Mouse (Mus musculus): ENCODE results near the gene Evc. TPM values are rescaled to one million over a fixed set of nuclear protein-coding genes. Genes with fewer than 3 reads are reported as not detected.

The Evc gene
- polyA plus RNA-seq, 1 experiment, result 13.3 TPM

DNA sequence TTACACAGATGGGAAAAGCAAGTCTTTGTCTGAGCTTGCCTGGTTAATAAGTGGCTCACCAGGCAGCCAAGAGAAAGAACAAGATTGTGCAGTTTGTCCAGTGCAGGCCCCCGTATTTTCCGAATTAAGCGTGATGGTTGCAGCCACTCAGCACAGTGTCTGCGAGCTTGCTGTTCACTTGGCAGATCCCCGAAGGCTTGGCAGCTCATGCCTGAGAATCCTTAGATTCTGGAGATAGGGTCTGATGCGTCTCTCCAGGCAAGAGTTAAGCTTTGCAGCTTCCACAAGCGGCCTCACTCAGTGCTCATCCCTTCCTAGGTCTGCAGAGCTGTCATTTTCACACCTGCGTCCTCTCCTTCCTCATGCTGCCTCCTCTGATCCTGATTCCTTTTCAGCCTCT is 32.1 kb upstream of the Evc start:
- TF ChIP-seq SRF (IDR thresholded peaks at IDR 0.05; ENCODE audit: control insufficient read depth, insufficient read length, low read depth) (no peak), REST (IDR thresholded peaks at IDR 0.05; ENCODE audit: insufficient read depth, insufficient read length) (no peak), CEBPB (IDR thresholded peaks at IDR 0.05; ENCODE audit: insufficient read depth, poor library complexity, severe bottlenecking) (no peak), MYOG (IDR thresholded peaks at IDR 0.05; ENCODE audit: control insufficient read depth in 1 of 3, insufficient read depth in 1 of 3, insufficient read length in 2 of 3, low read depth in 2 of 3) (no peak), E2F4 (IDR thresholded peaks at IDR 0.05; ENCODE audit: insufficient read depth) (no peak), POLR2AphosphoS2 (IDR thresholded peaks at IDR 0.05; ENCODE audit: insufficient read length, low read depth) (no peak)
- Histone ChIP-seq H3K4me3 (no peak overlapping the region), H3K4me2 (ENCODE audit: low read depth) (no peak overlapping the region), H3K36me3 (ENCODE audit: control insufficient read depth, insufficient read depth) (no peaks in the 10 kb centered on the region), H3ac (ENCODE audit: control insufficient read depth, insufficient read length) (no peak overlapping the region), H3K79me2 (ENCODE audit: control insufficient read depth, insufficient read depth) (no peaks in the 10 kb centered on the region), H3K27me3 (ENCODE audit: control insufficient read depth, insufficient read depth, insufficient read length) (no peaks in the 10 kb centered on the region)

DNA sequence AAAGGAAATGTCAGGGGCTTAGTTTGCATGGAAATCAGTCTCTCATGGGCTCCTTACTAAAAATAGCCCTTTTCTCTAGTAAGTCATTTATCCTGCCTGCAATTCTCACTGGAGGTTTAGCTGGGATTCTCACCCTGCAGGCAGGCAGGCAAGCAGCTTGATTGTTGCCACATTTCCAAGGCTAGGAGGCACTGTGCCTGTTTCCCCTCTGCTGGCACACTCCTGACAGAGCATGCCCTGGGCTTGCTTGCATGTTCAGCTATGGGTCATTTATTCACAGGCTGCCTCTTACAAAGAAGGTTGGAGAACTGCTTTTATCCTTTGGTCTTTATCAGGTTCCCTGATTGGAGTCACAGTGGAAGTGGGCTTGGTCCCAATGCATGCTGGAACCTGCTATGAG is 29.1 kb upstream of the Evc start:
- Histone ChIP-seq H3K4me2 (ENCODE audit: low read depth) (no peak overlapping the region), H3ac (ENCODE audit: control insufficient read depth, insufficient read length) (no peak overlapping the region), H3K4me3 (no peak overlapping the region), H3K27me3 (ENCODE audit: control insufficient read depth, insufficient read depth, insufficient read length) (no peaks in the 10 kb centered on the region), H3K79me2 (ENCODE audit: control insufficient read depth, insufficient read depth) (no peaks in the 10 kb centered on the region), H3K36me3 (ENCODE audit: control insufficient read depth, insufficient read depth) (no peaks in the 10 kb centered on the region)
- TF ChIP-seq REST (IDR thresholded peaks at IDR 0.05; ENCODE audit: insufficient read depth, insufficient read length) (no peak), MYOG (IDR thresholded peaks at IDR 0.05; ENCODE audit: control insufficient read depth in 1 of 3, insufficient read depth in 1 of 3, insufficient read length in 2 of 3, low read depth in 2 of 3) (no peak), E2F4 (IDR thresholded peaks at IDR 0.05; ENCODE audit: insufficient read depth) (no peak), TCF3 (IDR thresholded peaks at IDR 0.05; ENCODE audit: insufficient read length, low read depth) (no peak), CEBPB (IDR thresholded peaks at IDR 0.05; ENCODE audit: insufficient read depth, poor library complexity, severe bottlenecking) (no peak), USF1 (IDR thresholded peaks at IDR 0.05; ENCODE audit: low read depth) (no peak), POLR2A (IDR thresholded peaks at IDR 0.05; ENCODE audit: insufficient read length, low read depth) (no peak), MAX (IDR thresholded peaks at IDR 0.05; ENCODE audit: low read depth) (no peak), SRF (IDR thresholded peaks at IDR 0.05; ENCODE audit: control insufficient read depth, insufficient read length, low read depth) (no peak), MYOD1 (IDR thresholded peaks at IDR 0.05; ENCODE audit: control insufficient read depth in 1 of 3, insufficient read length in 2 of 3, low read depth in 2 of 3) (no peak), TCF12 (IDR thresholded peaks at IDR 0.05; ENCODE audit: insufficient read depth, poor library complexity, severe bottlenecking) (no peak), POLR2AphosphoS2 (IDR thresholded peaks at IDR 0.05; ENCODE audit: insufficient read length, low read depth) (no peak)

GRCm38 (mm10) chr5:37363284-37363683 is 26.6 kb upstream of the Evc start:
- no peak overlapping the region for H3ac ChIP-seq (ENCODE audit: control insufficient read depth, insufficient read length)
- H3K4me3 ChIP-seq, result no peak overlapping the region
- no peak for TF ChIP-seq MAX (IDR thresholded peaks at IDR 0.05; ENCODE audit: low read depth)
- no peak for TF ChIP-seq REST (IDR thresholded peaks at IDR 0.05; ENCODE audit: insufficient read depth, insufficient read length)
- TF ChIP-seq TCF3 (IDR thresholded peaks at IDR 0.05; ENCODE audit: insufficient read length, low read depth), result no peak
- TF ChIP-seq CEBPB (IDR thresholded peaks at IDR 0.05; ENCODE audit: insufficient read depth, poor library complexity, severe bottlenecking), result no peak
- no peak for TF ChIP-seq USF1 (IDR thresholded peaks at IDR 0.05; ENCODE audit: low read depth)
- TF ChIP-seq POLR2A (IDR thresholded peaks at IDR 0.05; ENCODE audit: insufficient read length, low read depth), result no peak
- TF ChIP-seq SRF (IDR thresholded peaks at IDR 0.05; ENCODE audit: control insufficient read depth, insufficient read length, low read depth), result no peak
- no peak for TF ChIP-seq TCF12 (IDR thresholded peaks at IDR 0.05; ENCODE audit: insufficient read depth, poor library complexity, severe bottlenecking)
- no peak for TF ChIP-seq MYOD1 (IDR thresholded peaks at IDR 0.05; ENCODE audit: control insufficient read depth in 1 of 3, insufficient read length in 2 of 3, low read depth in 2 of 3)
- TF ChIP-seq MYOG (IDR thresholded peaks at IDR 0.05; ENCODE audit: control insufficient read depth in 1 of 3, insufficient read depth in 1 of 3, insufficient read length in 2 of 3, low read depth in 2 of 3), result no peak
- TF ChIP-seq POLR2AphosphoS2 (IDR thresholded peaks at IDR 0.05; ENCODE audit: insufficient read length, low read depth), result no peak
- TF ChIP-seq E2F4 (IDR thresholded peaks at IDR 0.05; ENCODE audit: insufficient read depth), result no peak
- H3K27me3 ChIP-seq (ENCODE audit: control insufficient read depth, insufficient read depth, insufficient read length), result no peaks in the 10 kb centered on the region
- H3K4me2 ChIP-seq (ENCODE audit: low read depth), result no peak overlapping the region
- H3K79me2 ChIP-seq (ENCODE audit: control insufficient read depth, insufficient read depth), result no peaks in the 10 kb centered on the region
- H3K36me3 ChIP-seq (ENCODE audit: control insufficient read depth, insufficient read depth), result no peaks in the 10 kb centered on the region

DNA sequence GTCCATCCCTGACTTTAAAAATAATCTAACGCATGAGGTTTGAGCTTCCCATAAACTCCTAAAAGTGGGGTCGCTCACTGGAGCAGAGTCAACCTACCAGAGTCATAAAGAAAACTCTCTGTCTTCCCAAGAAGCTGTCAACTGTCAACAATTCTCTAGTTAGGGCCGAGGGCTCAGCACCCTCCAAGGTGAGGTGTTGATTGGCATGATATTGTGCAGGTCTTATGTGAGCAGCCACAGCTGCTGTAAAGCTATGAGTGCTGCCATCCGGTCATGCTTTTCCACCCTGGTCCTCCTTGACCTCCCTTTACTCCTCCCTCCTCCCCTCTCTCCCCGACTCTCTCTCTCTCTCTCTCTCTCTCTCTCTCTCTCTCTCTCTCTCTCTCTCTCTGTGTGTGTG is 25.9 kb upstream of the Evc start:
- Histone ChIP-seq H3K79me2 (ENCODE audit: control insufficient read depth, insufficient read depth) (no peaks in the 10 kb centered on the region), H3K4me3 (no peak overlapping the region), H3K36me3 (ENCODE audit: control insufficient read depth, insufficient read depth) (no peaks in the 10 kb centered on the region), H3K4me2 (ENCODE audit: low read depth) (no peak overlapping the region), H3K27me3 (ENCODE audit: control insufficient read depth, insufficient read depth, insufficient read length) (no peaks in the 10 kb centered on the region), H3ac (ENCODE audit: control insufficient read depth, insufficient read length) (no peak overlapping the region)
- TF ChIP-seq POLR2A (IDR thresholded peaks at IDR 0.05; ENCODE audit: insufficient read length, low read depth) (no peak), MAX (IDR thresholded peaks at IDR 0.05; ENCODE audit: low read depth) (no peak), SRF (IDR thresholded peaks at IDR 0.05; ENCODE audit: control insufficient read depth, insufficient read length, low read depth) (no peak), CEBPB (IDR thresholded peaks at IDR 0.05; ENCODE audit: insufficient read depth, poor library complexity, severe bottlenecking) (no peak), REST (IDR thresholded peaks at IDR 0.05; ENCODE audit: insufficient read depth, insufficient read length) (no peak), MYOG (IDR thresholded peaks at IDR 0.05; ENCODE audit: control insufficient read depth in 1 of 3, insufficient read depth in 1 of 3, insufficient read length in 2 of 3, low read depth in 2 of 3) (no peak), POLR2AphosphoS2 (IDR thresholded peaks at IDR 0.05; ENCODE audit: insufficient read length, low read depth) (no peak), E2F4 (IDR thresholded peaks at IDR 0.05; ENCODE audit: insufficient read depth) (no peak), TCF3 (IDR thresholded peaks at IDR 0.05; ENCODE audit: insufficient read length, low read depth) (no peak)

DNA sequence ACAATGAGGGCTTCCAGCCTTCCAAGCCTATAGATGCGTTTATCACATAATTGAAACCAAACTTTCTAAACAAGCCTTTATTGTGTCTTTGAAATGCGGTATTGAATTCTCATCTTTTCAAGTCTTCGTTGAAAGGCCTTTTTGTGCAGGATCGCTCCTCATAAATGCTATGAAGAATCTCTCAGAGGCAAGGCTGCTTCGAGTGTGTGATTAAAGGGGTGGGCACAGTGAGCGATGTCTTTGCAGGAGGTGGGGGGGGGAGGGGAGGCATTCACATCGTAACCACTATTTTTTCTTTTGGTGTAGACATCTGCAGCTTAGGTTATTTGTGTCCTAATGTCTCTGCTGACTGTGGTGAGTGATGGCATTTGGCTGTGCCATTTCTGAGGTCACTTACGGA is 19.3 kb upstream of the Evc start:
- Histone ChIP-seq H3K4me3 (no peak overlapping the region), H3K36me3 (ENCODE audit: control insufficient read depth, insufficient read depth) (no peaks in the 10 kb centered on the region), H3K27me3 (ENCODE audit: control insufficient read depth, insufficient read depth, insufficient read length) (no peaks in the 10 kb centered on the region), H3ac (ENCODE audit: control insufficient read depth, insufficient read length) (no peak overlapping the region), H3K4me2 (ENCODE audit: low read depth) (no peak overlapping the region), H3K79me2 (ENCODE audit: control insufficient read depth, insufficient read depth) (no peaks in the 10 kb centered on the region)
- no peak for TF ChIP-seq MYOD1 (IDR thresholded peaks at IDR 0.05; ENCODE audit: control insufficient read depth in 1 of 3, insufficient read length in 2 of 3, low read depth in 2 of 3)
- no peak for TF ChIP-seq CEBPB (IDR thresholded peaks at IDR 0.05; ENCODE audit: insufficient read depth, poor library complexity, severe bottlenecking)
- no peak for TF ChIP-seq TCF3 (IDR thresholded peaks at IDR 0.05; ENCODE audit: insufficient read length, low read depth)
- TF ChIP-seq E2F4 (IDR thresholded peaks at IDR 0.05; ENCODE audit: insufficient read depth), result no peak
- TF ChIP-seq TCF12 (IDR thresholded peaks at IDR 0.05; ENCODE audit: insufficient read depth, poor library complexity, severe bottlenecking), result no peak
